Mouse (Mus musculus): ENCODE results near the gene Atp5f1. TPM values are rescaled to one million over a fixed set of nuclear protein-coding genes. Genes with fewer than 3 reads are reported as not detected.
"Not testable (repeated sequence)": the region's sequence is repeated elsewhere in the genome, so short reads cannot be mapped to it uniquely, and the experiment has no call there.

Atp5f1 gene
- polyA plus RNA-seq (2015; fragmentation: Nextera tagmentation; extraction: Ambion mirVana): 612 and 654 TPM in 2 replicates

DNA sequence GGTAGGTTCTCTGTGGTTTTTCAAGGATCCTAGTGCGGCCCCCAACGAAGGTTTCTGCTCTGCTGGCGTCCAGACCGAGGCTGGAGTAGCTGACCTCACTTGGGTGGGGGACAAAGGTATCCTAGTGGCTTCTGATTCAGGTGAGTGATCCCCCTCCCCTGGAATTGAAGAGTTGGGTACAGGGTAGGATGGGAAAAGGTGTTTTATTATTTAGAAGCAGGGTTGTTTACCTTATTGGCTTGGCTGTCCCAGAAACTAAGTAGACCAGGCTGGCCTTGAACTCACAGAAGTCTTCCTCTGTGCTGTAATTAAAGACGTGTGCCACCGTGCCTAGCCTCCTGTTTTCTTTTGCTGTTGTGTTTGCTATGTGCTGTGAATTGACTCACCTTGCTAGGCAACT is at the start of gene Atp5f1:
Gene Atp5f1, minus strand, starts transcription at position 101 of the 400 bp plus-strand sequence.
- no peak for DNase-seq (ENCODE audit: low spot score)

DNA sequence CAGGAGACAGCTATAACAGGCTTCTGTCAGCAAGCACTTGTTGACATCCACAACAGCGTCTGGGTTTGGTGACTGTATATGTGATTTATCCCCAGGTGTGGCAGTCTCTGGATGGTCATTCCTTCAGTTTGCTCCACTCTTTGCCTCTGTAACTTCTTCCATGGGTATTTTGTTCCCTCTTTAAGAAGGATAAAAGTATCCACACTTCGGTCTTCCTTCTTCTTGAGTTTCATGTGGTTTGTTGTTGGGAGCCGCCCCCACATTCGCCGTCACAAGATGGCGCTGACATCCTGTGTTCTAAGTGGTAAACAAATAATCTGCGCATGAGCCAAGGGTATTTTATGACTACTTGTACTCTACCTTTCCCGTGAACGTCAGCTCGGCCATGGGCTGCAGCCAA is 43.5 kb upstream of the Atp5f1 start:
- DNase-seq (ENCODE audit: low spot score): not testable (repeated sequence)

DNA sequence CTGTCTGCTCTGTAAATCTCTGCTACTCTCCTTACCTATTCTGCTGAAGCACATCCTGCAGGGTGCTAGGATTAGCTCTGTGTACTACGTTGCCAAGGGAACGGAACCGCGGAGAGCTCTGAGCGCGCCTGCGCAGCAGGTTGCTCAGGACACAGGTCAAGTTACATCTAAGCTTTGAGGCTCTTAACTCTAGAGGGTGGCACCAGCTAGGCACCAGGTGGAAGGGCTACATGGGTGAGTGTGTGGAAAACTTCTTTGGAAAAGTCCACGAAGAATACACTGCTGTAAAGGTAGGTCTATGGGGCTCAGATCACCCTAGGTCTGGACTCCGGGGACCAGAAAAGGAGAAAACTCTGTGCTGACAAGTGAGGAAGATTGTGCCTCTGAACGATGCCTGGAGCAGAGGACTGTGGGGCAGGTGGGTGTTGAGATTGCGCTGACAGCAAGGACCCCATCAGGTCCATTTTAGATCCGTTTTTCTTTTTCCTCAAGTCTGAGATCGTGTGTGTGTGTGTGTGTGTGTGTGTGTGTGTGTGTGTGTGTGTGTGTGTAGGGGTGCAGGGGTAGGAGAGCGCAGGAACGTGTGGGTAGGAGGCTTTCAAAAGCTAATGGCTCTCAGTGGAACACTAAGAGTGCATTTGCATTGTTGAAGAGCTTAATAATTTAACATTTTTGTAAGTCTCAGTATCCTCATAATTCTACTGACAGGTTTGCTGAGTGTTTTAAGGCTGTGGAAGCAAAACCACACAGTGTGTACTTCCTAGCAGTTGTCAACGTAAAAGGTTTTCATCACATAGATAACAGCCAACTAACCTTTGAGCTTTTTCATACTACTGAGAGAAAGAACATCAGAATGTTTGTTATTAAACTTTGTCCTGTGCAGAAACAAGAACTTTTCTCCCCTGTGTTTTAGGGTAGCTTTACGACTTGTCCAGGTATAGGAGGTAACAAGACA is 41.8 kb upstream of the Atp5f1 start:
- peak; percentile 48 for DNase-seq (ENCODE audit: low spot score)

DNA sequence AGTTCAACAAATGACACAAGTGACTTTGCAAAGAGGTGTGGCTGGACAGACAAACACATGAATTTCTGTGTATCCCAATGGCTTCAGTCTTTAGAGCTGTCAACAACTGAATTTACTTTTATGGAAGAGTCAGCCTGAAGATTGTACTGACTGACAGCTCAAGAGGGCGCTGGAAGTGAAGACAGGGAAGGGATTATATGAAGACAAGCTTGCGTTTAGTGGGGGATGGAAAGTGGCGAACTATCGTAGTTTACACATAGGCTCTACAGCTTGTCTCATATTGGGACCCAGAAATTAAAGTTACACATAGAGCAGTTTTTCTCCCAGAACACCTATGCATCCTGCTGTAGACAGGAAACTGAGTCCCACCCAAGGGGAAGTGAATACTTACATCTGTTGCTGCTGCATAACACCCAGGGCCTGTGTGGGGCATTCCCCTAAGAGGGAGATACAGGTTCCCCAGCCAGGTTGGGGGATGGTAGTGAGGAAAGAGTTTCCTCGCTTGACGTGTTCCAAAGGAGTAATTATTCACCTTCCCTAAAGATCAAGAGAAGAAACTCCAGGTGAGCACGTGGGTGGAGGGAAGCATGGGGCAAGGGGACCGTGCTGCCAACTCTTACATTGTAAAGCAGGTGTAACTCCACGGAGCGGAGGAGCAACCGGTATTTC is 40.9 kb upstream of the Atp5f1 start:
- DNase-seq (ENCODE audit: low spot score): no peak

DNA sequence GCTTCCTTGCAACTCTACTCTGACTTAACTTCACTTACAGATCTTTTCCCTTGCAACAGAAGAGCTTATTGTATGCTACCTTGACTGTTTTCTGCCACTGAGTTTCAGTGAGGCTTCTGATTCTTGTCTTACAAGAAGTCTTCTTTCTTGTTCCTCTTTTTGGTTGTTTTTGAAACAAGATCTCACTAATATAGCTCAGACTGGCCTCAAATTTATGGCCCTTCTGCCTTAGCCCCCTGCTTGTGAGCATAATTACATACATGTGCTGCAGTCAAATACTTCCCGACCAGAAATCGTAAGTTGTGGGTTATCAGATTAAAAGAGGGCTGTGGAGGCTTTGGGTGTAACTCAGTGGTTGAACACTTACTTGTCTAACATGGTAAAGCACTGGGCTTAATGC is 34.8 kb upstream of the Atp5f1 start:
- DNase-seq (ENCODE audit: low spot score): no peak

DNA sequence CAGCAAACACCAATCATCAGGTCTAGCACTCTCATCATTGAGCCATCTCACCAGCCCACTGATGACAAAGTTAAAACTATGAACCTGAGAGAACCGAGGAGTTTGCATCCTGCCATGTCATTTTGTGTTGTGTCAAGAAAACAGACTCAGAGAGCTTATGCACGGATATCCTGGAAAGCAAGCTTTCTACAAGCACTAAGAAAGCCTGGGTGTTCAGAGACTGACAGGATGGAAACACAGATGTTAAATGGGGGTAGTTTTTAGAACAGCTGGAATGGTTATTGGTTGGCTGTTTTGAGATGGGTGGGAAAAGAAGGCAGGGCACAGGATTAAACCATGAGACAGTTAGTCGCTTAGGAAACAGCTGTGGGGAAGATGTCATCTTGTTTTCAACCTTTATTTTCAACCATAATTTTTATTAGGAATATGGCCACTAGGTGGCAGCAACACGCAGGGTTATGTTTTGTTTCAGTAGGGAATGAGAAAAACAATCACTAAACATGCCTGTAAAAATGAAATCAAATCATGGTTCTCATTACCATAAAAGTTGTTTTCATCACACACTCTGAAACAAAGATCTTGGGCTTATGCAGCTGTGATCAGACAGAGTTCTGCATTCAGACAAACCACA is 31.9 kb upstream of the Atp5f1 start:
- DNase-seq (ENCODE audit: low spot score): peak; percentile 66

DNA sequence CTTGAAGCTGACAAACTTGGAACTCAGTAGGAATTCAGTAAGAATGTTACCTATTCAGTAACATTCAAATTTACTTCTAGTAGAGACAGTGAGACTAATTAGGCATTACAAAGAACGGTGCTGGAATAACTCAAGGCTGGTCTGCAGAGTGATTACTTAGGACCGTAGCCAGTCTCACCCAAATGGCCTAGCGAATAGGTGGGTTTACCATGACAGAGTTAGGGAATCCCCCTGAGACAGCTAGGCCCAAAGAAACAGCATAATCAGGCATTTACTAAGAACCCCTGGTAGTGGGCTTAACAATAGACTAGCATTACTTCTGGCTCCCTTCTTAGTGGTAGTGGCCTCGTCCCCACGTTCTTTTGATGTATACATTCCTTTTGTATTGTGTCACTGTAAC is 29.7 kb upstream of the Atp5f1 start:
- not testable (repeated sequence) for DNase-seq (ENCODE audit: low spot score)

DNA sequence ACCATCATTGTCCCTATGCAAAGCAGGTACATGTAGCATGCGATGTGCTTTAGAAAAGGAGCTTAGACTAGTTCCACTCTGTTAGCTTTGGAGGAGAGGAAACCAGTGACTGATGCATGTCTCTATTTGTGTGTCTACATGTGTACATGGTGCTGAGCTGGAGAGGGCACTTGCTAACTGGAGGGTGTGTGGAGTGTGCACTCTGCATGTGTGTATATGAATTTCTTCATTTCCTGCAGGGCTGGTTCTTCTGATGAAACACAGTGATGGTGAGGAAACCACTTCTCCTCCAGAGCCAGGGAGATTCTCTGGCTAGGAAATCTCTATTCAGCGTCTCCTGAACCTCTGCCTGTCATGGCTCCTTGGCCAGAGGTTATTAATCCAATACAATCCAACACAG is 14.3 kb upstream of the Atp5f1 start:
- no peak for DNase-seq (ENCODE audit: low spot score)

DNA sequence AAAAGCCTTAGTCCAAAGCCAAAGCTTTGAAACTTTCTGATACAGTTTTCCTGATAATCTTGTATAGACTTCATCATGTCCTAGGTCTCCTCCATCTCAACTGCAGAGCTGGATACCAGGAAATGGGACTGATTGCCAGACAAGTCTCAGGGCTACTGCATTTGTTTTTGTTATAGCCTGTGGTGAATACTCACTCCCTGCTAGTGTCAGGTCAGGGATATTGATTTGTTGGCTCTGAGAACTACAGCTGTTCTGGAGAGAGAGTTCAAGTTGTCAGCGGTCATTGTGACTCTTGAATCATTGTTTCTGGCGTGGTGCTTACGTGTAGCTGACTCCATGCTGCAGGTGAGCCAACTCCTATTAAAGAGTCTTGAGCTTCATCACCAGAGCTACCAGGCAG is 13.5 kb upstream of the Atp5f1 start, which contains the start of gene Ovgp1:
Gene Ovgp1, plus strand, starts transcription at position 301 of the 400 bp plus-strand sequence.
- DNase-seq (ENCODE audit: low spot score): no peak

DNA sequence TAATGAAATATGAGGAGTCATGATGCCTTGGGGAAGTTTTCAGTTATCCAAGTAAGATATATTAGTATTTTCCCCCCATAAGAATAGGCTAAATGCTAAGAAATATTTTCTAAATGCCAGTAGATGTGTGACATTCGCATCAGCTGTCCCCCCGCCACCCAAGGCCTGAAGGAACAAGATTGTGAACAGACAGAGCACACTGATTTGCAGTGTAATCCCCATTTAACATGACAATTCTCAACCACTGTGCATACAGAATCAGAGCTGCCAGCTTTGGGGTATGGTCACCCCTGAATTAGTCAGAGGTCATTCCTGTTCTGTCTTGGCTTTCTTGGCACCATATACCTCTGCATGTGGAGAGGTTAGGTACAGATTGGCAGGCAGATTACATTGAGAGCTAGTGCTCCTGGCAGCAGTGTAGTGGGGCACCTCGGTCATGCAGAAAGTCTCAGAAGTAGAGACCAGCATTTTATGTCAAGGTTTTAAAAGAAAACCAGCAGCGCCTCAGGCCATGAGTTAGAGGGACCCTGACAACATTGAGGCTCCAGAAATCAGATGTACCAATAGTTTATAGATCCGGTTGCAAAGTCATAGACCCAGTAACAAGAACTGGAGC is 12.0 kb upstream of the Atp5f1 start:
- no peak for DNase-seq (ENCODE audit: low spot score)

DNA sequence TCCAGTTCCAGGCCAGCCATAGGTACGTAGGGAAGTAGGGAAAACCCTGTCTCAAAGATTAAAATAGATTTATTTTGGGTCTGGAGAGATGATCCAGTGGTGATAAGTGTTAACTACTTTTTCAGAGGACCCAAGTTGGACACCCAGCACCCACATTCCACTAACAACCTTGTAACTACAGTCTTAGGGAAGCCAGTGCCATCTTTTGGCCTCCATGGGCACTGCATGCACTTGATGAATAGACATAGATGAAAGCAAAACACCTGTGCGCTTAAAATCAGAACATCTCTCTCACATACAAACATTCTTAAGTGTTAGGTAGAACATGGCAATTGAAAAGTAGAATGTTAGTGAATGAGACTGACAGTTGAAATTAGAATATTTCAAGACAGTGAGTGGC is 801 bp upstream of the Atp5f1 start:
- DNase-seq (ENCODE audit: low spot score): no peak

DNA sequence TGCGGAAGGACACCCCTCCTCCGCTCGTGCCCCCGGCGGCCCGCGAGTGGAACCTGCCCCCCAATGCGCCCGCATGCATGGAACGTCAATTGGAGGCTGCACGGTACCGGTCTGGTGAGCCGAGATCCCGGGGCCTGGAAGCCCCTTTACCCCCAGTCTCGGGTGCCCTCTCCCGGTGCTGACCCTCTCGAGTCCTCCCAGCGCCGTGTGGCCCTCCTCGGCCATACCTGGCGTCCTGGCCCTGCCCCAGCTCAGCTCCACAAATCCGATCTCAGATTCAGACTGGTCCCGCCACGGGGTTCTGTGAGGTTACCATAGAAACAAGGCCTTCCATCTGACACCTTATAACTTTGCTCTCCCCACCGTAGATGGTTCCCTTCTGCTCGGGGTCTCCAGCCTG is 314 bp downstream of the Atp5f1 start:
- no peak for DNase-seq (ENCODE audit: low spot score)

DNA sequence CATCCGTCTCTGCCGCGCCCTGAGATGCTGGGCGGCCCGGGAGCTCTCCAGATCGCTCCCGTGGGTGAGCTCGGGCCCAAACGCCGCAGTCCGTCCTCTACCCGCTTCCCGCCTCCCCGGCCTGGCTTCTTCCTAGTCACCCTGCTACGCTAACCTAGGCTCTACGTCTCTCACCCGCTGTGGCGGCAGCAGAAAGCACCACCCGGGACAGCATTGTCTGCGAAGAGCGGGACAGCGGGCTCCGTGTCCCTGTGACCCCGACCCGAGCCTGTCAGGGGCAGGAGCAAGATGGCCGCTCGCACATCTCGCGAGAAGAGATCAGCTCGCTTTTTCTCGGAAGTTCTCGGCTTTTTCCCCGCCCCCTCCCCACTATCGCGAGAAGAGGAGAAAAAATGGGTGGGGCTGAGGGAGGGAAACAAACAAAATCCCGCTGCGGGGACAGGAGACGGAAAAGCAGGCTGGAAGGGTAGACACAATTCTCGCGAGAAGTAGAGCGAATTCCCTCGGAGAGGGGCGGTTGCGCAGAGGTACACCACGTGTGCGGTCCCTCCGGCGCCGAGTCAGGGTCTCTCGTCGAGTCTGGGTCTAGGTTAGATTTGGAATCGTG is 822 bp downstream of the Atp5f1 start, which contains the start of gene Wdr77:
Gene Wdr77, plus strand, starts transcription at position 396 of the 607 bp plus-strand sequence.
- DNase-seq (ENCODE audit: low spot score): peak; percentile 100

DNA sequence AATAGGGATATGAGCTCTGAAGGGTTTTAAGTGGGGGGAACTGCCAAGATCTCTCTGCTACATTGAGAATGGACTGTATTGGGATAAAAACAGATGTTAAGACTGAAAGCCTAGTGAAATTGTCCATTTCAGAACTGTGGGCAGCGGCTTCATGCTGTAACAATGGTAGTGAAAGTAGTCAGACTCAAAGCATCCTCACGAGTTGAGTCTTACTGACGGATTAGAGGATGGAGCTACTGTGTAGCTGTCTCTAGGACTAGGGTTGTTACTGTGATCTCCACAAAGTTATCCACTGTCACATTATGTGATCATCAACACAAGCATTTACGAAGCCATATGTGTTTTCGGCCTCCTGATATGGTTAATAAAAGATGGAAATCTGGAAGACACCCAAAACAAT is 1.7 kb downstream of the Atp5f1 start:
- DNase-seq (ENCODE audit: low spot score): no peak

DNA sequence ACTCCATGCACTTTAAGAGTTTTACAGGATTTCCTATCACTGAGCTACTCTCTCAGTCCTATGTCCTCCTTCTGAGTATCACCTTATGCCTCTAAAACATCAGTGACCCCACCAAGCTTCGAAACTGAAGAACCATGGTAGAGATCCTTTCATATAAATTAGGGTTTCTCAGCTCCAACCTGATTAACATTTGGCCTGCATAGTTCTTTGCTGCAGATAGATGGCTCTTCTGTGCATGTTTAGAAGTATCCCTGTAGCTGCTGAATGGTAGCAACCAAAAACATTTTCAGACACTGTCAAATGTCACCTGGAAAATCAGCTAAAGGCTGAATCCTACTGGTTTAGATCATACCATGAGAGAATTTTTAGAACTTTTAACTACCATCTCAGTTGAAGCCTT is 2.7 kb downstream of the Atp5f1 start:
- no peak for DNase-seq (ENCODE audit: low spot score)

DNA sequence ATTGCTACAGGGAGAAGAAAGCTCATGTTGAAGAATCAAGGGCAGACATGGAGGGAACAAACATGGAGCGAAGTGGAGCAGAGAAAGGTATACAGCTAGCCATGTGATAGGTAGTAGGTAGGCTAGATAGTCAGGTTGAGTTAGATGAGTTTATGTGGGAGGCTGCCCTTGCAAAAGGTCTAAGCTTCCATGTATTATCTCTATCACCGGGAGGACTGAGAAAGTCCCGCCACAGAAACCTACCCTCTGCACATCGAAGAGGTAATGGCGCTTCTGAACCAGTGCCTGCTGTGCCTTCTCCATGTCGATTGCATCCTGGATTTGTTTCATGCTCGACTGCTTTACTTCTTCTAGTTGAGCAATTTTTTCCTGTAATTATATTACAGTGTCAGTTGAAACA is 8.6 kb downstream of the Atp5f1 start:
- no peak for DNase-seq (ENCODE audit: low spot score)

DNA sequence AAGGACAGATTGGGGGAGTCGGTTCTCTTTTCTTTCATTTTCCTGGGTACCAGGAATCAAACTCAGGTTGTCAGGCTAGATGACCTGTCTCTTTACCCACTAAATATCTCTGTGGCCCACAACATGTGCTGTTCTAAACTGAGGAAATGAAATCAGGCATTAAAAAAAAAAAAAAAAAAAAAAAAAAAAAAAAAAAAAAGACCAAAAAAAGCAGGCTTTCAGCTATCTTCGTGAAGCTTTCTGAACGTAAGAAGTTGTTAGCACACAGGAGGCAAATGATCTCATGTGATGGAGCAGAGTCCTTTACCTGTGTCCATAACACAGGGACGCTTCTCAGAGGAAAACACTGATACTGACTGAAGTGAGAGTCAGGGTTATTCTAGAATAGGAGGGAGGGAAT is 23.8 kb downstream of the Atp5f1 start:
- DNase-seq (ENCODE audit: low spot score): no peak

DNA sequence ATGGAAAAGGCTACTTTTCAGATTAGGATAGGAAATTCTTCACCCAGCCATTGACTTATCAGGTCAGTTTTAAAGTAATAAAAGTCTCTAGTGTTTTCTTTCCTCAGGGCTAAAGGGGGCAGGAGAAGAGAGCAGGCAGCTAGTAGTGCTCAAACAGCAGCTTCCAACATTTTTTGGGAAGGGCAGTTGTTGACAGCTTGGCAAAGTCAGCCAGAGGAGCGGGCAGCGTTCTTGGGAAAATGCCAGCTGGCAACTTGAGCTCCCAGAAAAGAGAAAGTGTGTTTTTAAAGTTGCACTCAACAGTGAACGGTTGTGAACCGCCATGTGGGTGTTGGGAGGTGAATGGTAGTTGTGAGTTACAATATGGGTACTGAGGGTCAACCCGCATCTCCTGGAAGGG is 24.9 kb downstream of the Atp5f1 start:
- no peak for DNase-seq (ENCODE audit: low spot score)

DNA sequence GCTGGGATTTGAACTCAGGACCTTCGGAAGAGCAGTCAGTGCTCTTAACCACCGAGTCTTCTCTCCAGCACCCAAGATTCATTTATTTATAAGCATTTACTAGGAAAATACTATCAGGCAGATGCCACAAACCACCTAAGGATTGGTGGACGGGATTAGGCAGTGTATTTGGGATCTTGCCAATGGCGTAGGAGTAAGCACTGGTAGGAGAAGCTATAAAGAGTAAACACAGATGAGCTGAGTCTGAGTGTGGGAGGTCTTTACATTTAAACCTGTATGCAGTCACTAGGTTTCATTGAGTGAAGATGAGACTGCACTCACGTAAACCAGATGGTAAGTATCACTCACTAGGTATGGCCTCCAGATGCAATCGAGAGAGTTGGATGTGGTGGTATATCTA is 26.0 kb downstream of the Atp5f1 start:
- no peak for DNase-seq (ENCODE audit: low spot score)

DNA sequence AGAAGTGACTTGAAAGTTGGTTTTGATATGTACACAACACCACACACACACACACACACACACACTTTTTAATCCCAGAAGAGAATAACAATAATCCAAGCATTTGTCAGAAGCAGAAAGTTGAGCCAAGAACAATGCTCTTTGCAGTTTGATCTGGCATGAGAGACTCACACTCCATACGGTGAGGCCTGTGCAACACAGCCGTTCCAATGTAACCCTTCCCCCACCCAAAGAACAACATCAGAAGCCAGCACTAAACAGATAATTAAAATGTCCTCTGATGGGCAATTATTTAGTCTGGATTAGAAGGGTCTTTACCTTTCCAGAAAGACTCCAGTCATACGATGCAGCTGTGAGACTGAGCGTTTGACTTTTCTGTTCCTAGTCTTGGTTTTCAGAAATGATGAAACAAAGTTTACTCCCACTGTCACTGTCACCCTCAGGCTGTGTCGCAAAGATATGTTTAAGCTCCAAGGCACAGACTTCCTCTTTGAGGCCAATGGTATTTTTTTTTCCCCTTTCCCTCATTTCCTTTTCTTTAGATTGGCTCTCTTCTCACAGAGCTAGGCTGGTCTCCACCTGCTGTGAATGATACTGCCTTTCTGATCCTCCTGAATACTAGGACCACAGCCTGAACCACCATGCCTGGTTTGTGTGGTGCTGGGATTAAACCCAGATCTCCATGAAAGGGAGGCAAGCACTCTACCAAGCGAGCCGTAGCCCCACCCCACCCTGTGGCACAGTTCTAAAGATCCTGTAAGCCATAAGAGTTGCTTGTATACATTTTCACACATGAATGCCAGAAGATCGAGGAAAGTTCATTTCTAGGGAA is 27.4 kb downstream of the Atp5f1 start, which contains the start of gene I830077J02Rik:
Gene I830077J02Rik, minus strand, starts transcription at position 425 of the 832 bp plus-strand sequence.
- peak; percentile 37 for DNase-seq (ENCODE audit: low spot score)

Data from thymus, postnatal 0 days (tissue).